Mouse (Mus musculus) left cerebral cortex, adult 9 months (tissue): Measurements from ENCODE around the gene Dcdc2a.

Experiments used
- DNase-seq, 2 experiments: peaks; one replicate each; pipeline ENCODE4 v3.0.0; 2022; ENCODE audit warnings: low spot score in 2 of 2

Gene Dcdc2a

GRCm38 (mm10) chr13:25097348-25097747 is 41.5 kb downstream of the Dcdc2a start:
- no peak for DNase-seq

GRCm38 (mm10) chr13:25098578-25098977 is 42.8 kb downstream of the Dcdc2a start:
- no peak for DNase-seq

- DNase-seq = no peak
Observed at GRCm38 (mm10) chr13:25099508-25099907, 43.7 kb downstream of the Dcdc2a start.

GRCm38 (mm10) chr13:25100581-25100980 is 44.8 kb downstream of the Dcdc2a start:
- no peak for DNase-seq

DNA sequence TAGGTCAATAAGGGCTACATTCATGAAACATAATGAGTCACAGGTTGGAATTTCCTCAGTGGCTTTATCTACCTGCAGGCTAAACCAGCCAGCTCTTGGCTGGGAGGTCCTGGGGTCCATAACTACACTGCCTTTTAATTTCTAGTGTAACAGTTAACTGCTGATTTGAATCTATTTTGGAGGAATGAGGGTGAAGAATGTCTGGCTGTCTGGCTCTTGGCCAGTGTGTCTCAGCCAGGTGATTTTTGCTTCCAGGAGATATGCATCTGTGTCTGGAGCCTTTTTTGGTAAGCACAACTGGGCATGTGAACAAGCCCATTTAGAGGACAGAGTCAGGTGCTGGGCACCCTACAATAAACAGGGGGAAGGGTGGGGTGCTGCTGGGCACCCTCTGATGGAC is 49.9 kb downstream of the Dcdc2a start:
- no peak for DNase-seq

- DNase-seq = no peak
Observed at GRCm38 (mm10) chr13:25106740-25107139, 50.9 kb downstream of the Dcdc2a start.

DNA sequence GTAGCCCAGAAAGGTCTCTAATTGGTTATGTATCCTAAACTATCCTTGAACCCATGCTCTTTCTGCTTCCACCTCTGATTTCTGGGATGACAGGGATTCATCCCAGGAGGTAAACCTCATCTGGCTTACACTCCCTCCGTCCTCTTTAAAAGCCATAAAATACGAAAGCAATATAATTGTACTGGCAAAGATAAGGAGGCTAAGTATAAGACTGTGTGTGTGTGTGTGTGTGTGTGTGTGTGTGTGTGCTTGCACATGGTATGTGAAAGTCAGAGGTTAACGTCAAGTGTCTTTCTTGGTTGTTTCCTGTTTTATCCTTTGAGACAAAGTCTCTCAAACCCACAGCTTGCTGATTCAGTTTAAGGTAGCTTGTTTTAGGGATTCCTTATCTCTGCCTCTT is 52.5 kb downstream of the Dcdc2a start:
- no peak for DNase-seq

DNA sequence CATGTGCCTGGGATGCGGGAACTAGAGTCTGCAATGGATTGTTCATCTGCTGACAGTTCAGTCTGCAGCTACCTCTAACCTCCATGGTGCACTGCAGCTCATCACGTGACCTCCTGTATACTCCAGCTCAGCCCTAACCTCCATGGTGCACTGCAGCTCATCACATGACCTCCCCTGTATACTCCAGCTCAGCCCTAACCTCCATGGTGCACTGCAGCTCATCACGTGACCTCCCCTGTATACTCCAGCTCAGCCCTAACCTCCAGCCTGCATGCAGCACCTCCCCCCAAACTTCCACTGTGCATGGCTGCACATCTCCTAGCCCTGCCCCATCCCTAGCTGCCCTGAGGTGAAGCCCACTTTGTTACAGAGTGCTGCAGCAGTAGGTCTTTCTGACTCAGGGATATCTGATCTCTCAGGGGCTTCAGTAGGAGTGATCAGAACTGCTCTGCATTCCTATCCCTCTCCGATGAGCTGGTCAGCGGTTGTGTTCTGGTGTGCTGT is 54.8 kb downstream of the Dcdc2a start:
- DNase-seq = no peak

DNA sequence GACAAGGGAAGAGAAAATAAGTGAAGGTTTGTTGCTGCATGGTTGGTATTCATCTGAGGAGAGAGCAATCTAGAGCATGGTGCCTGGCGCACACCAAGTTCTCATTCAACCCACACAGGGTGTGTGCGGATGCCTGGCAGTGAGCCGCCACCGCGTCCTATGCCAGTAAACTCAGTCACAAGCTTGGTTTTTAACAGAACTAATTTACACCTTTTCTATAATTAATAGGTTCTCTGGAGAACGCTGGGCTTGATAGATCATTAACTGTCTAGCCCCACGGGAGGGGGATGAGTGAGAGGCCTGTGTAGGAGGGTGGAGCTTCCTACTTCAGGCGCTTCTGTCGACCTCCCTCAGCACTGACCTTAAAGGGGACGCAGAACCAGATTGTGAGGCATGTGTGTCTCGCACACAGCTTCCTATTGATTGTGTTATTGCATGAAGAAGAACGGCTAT is 59.7 kb downstream of the Dcdc2a start:
- DNase-seq = peak; percentile 36 to 82

- DNase-seq = peak in 1 of 2 experiments; percentile 25
Observed at GRCm38 (mm10) chr13:25115971-25116370, 60.2 kb downstream of the Dcdc2a start.

- DNase-seq = peak in 1 of 2 experiments; percentile 12
Observed at GRCm38 (mm10) chr13:25122740-25123335, 67.0 kb downstream of the Dcdc2a start.

DNA sequence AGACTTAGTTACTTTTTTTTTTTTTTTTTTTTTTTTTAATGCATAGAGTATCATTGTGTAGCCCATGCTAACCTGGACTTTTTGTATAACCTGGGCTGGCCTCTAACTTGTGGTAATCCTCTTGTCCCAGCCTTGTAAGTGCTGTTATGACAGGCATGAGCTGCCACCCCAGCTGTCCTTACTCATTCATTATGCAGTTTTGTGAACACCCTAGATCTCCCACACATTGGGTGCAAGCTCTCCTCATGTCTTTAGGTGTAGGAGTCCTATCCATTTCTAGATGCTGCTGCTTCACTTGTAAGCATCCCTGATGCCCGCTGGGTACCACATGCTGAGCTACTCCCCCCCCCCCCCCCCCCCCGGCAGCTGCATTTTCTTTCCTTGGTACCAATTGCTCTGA is 71.4 kb downstream of the Dcdc2a start:
- DNase-seq = peak; percentile 25 to 32

GRCm38 (mm10) chr13:25127806-25128205 is 72.0 kb downstream of the Dcdc2a start:
- DNase-seq = peak in 1 of 2 experiments; percentile 13

- no peak for DNase-seq
Observed at GRCm38 (mm10) chr13:25128766-25129165, 73.0 kb downstream of the Dcdc2a start.

DNA sequence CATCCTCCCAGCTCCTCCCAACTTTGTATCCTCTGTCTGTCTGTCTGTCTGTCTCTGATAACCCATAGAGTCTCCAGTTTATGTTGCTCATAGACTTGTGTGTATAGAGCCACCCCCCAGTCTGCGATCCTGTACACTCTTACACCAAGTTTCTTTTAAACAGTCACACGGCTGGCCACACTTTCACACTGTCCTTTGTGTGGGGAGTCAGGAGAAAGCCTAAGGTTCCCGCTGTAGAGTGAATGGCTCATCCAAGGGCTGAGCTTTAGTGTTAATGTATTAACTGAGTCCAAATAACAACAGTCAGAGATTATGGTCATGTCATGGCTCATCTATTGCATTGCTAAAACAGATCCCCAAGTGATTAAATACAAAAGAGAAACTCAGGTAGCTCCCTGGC is 87.3 kb downstream of the Dcdc2a start:
- no peak for DNase-seq

- DNase-seq = no peak
Observed at GRCm38 (mm10) chr13:25144093-25144492, 88.3 kb downstream of the Dcdc2a start.

GRCm38 (mm10) chr13:25146232-25146631 is 90.4 kb downstream of the Dcdc2a start:
- no peak for DNase-seq

- DNase-seq = no peak
Observed at GRCm38 (mm10) chr13:25150154-25150781, 94.5 kb downstream of the Dcdc2a start.

DNA sequence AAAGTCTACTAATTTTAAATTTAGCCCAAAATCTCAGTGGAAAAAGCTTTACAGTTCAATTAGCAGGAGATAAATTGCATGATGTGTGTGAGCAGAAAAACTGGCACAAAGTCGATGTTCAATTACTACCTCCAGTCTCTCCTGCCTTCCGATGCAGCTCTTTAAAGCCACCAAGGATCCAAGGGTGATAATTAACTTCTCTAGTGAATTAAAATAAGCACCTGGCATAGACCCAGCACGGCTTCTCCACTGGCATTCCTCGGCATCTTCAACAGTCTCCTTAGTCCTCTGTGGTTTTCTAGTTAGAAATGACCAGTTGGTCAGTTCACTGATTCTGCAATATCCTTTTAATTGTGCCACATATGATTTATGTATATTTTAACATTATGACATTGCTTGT is 95.1 kb downstream of the Dcdc2a start:
- peak in 1 of 2 experiments; percentile 13 for DNase-seq

DNA sequence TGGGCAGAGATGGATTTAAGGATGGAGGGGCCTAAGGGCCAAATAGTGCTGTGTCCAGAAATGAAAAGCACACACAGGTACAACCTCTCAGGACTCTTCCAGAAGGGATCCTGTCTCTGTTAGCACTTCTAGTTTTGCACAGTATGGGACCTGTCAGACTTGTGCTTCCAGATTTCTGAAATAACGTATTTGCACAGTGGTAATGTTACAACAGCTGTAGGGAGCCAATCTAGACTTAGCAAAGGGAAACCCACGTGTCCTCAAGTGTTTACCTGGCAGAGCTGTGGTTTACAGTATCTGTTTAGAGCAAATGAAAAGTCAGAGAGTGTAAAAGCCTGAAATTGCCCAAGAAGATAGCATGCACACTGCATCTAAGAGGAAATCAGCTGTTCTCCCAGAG is 104.1 kb downstream of the Dcdc2a start:
- DNase-seq = no peak

DNA sequence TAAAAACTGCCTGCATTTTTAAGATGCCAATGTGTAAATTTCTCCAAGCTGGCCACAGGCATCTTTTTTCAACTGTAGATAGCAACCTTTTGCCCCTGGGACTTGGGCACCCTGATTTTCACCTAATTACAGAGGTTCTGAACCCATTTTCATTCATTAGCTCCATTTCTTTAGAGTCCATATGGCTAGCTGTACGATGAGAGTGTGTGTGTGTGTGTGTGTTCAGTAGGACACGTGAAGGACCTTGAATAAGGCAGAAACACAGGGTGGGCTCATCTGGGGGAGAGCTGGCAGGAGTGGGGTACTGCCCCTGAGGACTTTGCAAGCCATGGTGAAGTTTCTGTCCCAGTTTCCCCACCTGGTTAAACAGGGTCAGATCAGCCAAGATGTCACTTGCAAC is 105.0 kb downstream of the Dcdc2a start:
- no peak for DNase-seq

DNA sequence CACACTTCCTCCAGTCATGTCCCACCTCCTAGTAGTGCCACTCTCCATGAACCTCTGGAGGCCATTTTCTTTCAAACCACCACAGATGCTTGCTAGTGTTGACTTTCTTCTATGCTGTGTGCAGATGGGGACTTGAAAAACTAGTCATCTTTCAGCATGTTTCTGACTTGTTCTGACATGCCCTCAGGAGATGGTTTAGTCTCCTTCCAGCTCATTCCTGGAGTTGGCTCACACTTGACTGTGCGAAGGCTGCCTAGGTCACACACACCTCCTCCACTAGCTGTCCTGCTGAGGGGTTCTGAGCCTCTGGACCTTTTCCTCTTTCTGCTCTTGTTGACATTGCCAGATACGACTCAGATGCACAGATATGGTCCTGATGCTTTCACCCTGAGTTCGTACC is 106.8 kb downstream of the Dcdc2a start:
- no peak for DNase-seq

- DNase-seq = no peak
Observed at GRCm38 (mm10) chr13:25168891-25169290, 113.1 kb downstream of the Dcdc2a start.
